Mouse (Mus musculus): ENCODE results near the gene Ltn1.

Gene Ltn1

GRCm38 (mm10) chr16:87432033-87432814 lies at the start of gene Ltn1:
Gene Ltn1, minus strand, starts transcription at chr16:87432612.
- DNase-seq, result peak; percentile 99

- DNase-seq, result no peak
Measured at GRCm38 (mm10) chr16:87470579-87470978, 38.2 kb upstream of the Ltn1 start.

- no peak for DNase-seq
Measured at GRCm38 (mm10) chr16:87458752-87459151, 26.3 kb upstream of the Ltn1 start.

- DNase-seq, result no peak
Measured at GRCm38 (mm10) chr16:87455180-87455611, 22.8 kb upstream of the Ltn1 start.

GRCm38 (mm10) chr16:87454419-87455179 lies 22.2 kb upstream of the Ltn1 start, which contains the start of gene Usp16:
Gene Usp16, plus strand, starts transcription at chr16:87454703.
- DNase-seq, result peak; percentile 92

- DNase-seq, result peak; percentile 16
Measured at GRCm38 (mm10) chr16:87453226-87453625, 20.8 kb upstream of the Ltn1 start.

- no peak for DNase-seq
Measured at GRCm38 (mm10) chr16:87445528-87445927, 13.1 kb upstream of the Ltn1 start.

- DNase-seq, result no peak
Measured at GRCm38 (mm10) chr16:87445110-87445509, 12.7 kb upstream of the Ltn1 start.

- DNase-seq, result no peak
Measured at GRCm38 (mm10) chr16:87444071-87444470, 11.7 kb upstream of the Ltn1 start.

GRCm38 (mm10) chr16:87443245-87443644 lies 10.8 kb upstream of the Ltn1 start:
- DNase-seq, result no peak

GRCm38 (mm10) chr16:87442291-87442690 lies 9.9 kb upstream of the Ltn1 start:
- no peak for DNase-seq

- DNase-seq, result peak; percentile 42
Measured at GRCm38 (mm10) chr16:87441089-87441488, 8.7 kb upstream of the Ltn1 start.

GRCm38 (mm10) chr16:87440184-87440686 lies 7.8 kb upstream of the Ltn1 start, which contains the start of gene Rwdd2b:
Gene Rwdd2b, minus strand, starts transcription at chr16:87440573.
- peak; percentile 93 for DNase-seq

- DNase-seq, result peak; percentile 23
Measured at GRCm38 (mm10) chr16:87438697-87439096, 6.3 kb upstream of the Ltn1 start.

- no peak for DNase-seq
Measured at GRCm38 (mm10) chr16:87437096-87437495, 4.7 kb upstream of the Ltn1 start.

- DNase-seq, result peak; percentile 19
Measured at GRCm38 (mm10) chr16:87435411-87436205, 3.2 kb upstream of the Ltn1 start.

GRCm38 (mm10) chr16:87434946-87435345 lies 2.5 kb upstream of the Ltn1 start:
- DNase-seq, result no peak

GRCm38 (mm10) chr16:87434266-87434665 lies 1.9 kb upstream of the Ltn1 start:
- DNase-seq, result no peak

GRCm38 (mm10) chr16:87427516-87427915 lies 4.9 kb downstream of the Ltn1 start:
- DNase-seq, result no peak

- DNase-seq, result no peak
Measured at GRCm38 (mm10) chr16:87420662-87421061, 11.8 kb downstream of the Ltn1 start.

GRCm38 (mm10) chr16:87405001-87405400 lies 27.4 kb downstream of the Ltn1 start:
- DNase-seq, result no peak

GRCm38 (mm10) chr16:87393813-87394548 lies 38.4 kb downstream of the Ltn1 start:
- peak; percentile 58 for DNase-seq
